Mouse (Mus musculus) bone marrow macrophage, adult 2 months (primary cell): Measurements from ENCODE around the gene D10Jhu81e. TPM values are rescaled to one million over a fixed set of nuclear protein-coding genes. Genes with fewer than 3 reads are reported as not detected.
A peak's percentile ranks its signal among the peaks of the same experiment; 100 is the strongest.

Experiments
- H3K27ac ChIP-seq: 2 replicates; pipeline ENCODE4 v1.5.1; 2012; ENCODE audit warnings: low read depth, low read length; ENCODE audit not compliant: insufficient read depth
- H3K4me1 ChIP-seq: 2 replicates; pipeline ENCODE4 v1.6.1; 2012; ENCODE audit warnings: low read length; ENCODE audit not compliant: control insufficient read depth, insufficient read depth
- H3K4me3 ChIP-seq: 2 replicates; pipeline ENCODE4 v1.5.1; 2012; ENCODE audit warnings: mild to moderate bottlenecking, low read length, moderate library complexity; ENCODE audit not compliant: insufficient read depth
- CTCF ChIP-seq: IDR thresholded peaks from 2 replicates; pipeline ENCODE4 v1.5.1; 2012; ENCODE audit warnings: low read depth, mild to moderate bottlenecking, low read length, moderate library complexity
- POLR2A ChIP-seq: IDR thresholded peaks from 2 replicates; pipeline ENCODE4 v1.6.1; 2012; ENCODE audit warnings: mild to moderate bottlenecking, low read depth, low read length, borderline replicate concordance
- polyA plus RNA-seq: library from polyadenylated mRNA; stranded (reverse); fragments of >200 nt; gene quantifications from 2 replicates; pipeline ENCODE4 v1.2.4, GENCODE M21; 2012; ENCODE audit not compliant: missing spikeins, insufficient read depth, insufficient read length

D10Jhu81e gene
- polyA plus RNA-seq, 1 experiment, result 31.2 TPM

DNA sequence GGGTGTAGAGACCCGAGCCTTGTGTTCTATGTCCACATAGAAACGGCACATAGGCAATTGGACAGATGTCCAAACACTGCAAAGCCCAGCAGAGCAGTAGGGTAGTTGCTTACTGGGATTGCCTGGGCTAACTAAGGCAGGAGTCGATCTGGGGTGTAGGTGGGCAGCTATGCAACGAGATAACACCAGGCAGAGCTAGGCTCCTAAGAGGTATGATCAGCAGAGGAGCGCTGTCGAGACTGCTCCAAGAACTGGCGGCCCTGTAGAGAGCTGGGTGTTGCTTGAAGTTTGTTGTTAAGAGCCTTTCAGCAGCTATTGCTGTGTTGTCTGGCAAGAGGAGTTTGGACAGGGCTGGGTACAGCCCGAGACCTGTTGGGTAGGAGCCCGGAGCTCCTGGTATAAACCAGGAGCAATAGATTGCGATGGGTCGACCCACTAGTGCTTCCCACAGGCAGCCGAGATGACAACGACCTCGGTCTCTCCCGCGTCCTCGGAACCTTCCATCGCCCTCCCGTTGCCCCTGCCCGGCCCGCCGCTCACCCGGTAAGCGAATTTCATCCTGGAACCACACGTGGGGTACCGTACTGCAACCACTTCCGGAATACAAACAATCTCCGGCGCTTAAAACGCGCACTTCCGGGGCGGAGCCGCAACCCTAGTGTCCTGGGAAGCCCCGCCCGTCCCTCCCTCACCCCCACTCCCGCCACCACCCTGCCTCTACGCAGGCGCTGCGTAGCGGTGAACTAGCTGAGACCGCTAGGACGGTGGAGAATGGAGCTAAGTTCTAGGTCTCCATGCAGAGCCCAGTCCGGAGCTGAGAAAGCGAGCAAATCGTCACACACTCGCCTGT is 15.2 kb upstream of the D10Jhu81e start, which contains the start of gene Pwp2:
Pwp2 (minus strand) TSS at position 619 of the 850 bp plus-strand sequence.
- Histone ChIP-seq H3K27ac (peak within 1 kb of the TSS; percentile 56), H3K4me3 (peak within 1 kb of the TSS; percentile 96), H3K4me1 (peaks cover 7% of the 10 kb centered on the region)
- TF ChIP-seq CTCF (no peak), POLR2A (no peak)

DNA sequence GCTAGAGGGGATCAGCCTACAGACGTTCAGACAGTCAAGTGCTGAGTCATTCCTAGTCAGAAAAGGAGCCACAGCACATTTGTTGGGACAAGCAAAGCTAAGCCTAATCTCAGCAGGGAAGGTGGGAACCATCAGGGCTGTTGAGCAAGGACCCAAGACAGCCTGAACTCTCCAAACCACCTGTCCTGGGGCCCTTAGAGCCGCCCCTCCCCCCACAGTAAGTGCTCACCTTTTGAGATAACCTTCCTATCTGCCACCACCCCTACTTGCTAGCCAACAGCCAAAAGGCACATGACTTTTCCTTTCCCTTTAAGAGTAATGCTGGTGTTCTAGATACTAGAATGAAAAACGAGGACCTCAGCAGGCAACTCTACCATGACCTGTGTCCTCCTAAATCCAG is 14.0 kb upstream of the D10Jhu81e start:
- H3K4me3 ChIP-seq, result peak overlapping the region; percentile 96
- no peak overlapping the region for H3K27ac ChIP-seq
- no peak for TF ChIP-seq POLR2A
- TF ChIP-seq CTCF, result no peak
- H3K4me1 ChIP-seq, result peaks cover 7% of the 10 kb centered on the region

GRCm38 (mm10) chr10:78182321-78182720 is 12.7 kb upstream of the D10Jhu81e start:
- no peak overlapping the region for H3K4me3 ChIP-seq
- no peak overlapping the region for H3K27ac ChIP-seq
- TF ChIP-seq POLR2A (no peak), CTCF (no peak)
- H3K4me1 ChIP-seq, result peaks cover 7% of the 10 kb centered on the region

- Histone ChIP-seq H3K27ac (no peak overlapping the region), H3K4me3 (no peak overlapping the region), H3K4me1 (peaks cover 6% of the 10 kb centered on the region)
- TF ChIP-seq CTCF (no peak), POLR2A (no peak)
Measured at GRCm38 (mm10) chr10:78174474-78174873, 4.9 kb upstream of the D10Jhu81e start.

DNA sequence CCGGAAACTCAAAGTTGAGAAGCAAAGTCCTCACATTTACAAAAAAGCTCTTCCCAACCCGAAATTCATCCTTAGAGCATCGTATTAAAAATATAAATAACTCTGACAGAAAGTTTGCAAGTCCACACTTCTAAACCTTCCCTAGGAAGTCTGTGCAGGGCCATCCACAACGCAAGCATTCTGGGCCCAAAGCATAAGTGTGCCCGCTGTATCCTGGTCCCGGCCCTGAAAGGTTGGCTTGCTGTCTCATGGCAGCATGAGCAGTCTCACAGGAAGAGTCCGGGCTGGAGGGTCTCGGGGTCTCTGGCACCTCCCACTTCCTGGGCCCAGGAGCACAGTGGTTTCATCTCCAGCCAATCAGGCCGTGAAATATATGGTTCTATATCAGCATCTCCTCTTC is 2.0 kb upstream of the D10Jhu81e start:
- no peak for TF ChIP-seq POLR2A
- TF ChIP-seq CTCF, result no peak
- H3K27ac ChIP-seq, result no peak overlapping the region
- no peak overlapping the region for H3K4me3 ChIP-seq
- peaks cover 14% of the 10 kb centered on the region for H3K4me1 ChIP-seq

GRCm38 (mm10) chr10:78171057-78171456 is 1.5 kb upstream of the D10Jhu81e start:
- Histone ChIP-seq H3K4me3 (no peak overlapping the region), H3K27ac (no peak overlapping the region), H3K4me1 (peaks cover 14% of the 10 kb centered on the region)
- TF ChIP-seq POLR2A (no peak), CTCF (no peak)

- Histone ChIP-seq H3K4me3 (0 out of 2 replicates have a peak overlapping the region, but pooled peaks have one; percentile 64), H3K4me1 (peaks cover 14% of the 10 kb centered on the region), H3K27ac (no peak overlapping the region)
- no peak for TF ChIP-seq CTCF
- TF ChIP-seq POLR2A, result no peak
Measured at GRCm38 (mm10) chr10:78170445-78170844, 863 bp upstream of the D10Jhu81e start.

DNA sequence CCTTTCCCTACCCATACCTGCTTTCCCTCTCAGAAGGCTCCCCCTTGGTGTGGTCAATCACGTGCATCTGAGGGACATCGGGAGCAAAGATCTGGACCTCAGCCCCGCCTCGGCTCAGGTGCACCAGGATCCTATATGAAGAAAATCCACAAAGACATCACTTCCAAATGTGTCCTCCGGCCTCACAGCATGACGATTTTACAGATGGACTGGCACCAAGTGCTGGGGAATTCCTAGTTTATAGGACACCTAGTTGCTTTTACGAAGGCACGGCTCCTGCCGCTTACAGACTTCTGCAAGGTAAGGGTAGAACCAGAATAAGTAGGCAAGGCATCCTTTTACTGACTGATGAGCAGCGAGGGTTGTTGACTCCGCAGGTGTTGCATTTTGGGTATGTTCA is 790 bp downstream of the D10Jhu81e start:
- TF ChIP-seq CTCF, result no peak
- TF ChIP-seq POLR2A, result no peak
- H3K27ac ChIP-seq, result no peak overlapping the region
- H3K4me1 ChIP-seq, result peaks cover 14% of the 10 kb centered on the region
- peak overlapping the region; percentile 74 for H3K4me3 ChIP-seq

DNA sequence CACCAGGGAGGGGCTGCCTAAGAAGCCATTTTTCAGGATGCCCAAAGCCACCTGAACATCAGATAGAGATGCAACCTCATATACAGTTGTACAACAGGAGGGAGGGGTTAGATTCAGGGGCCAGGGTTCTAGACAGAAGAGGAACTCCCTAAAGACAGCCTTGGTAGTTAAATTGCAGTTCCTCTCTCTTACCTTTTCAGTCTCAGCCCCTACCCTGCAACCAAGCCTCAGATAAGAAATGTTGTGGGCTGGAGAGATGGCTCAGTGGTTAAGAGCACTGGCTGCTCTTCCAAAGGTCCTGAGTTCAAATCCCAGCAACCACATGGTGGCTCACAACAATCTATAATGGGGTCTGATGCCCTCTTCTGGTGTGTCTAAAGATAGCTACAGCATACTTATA is 1.8 kb downstream of the D10Jhu81e start:
- H3K4me1 ChIP-seq, result peaks cover 14% of the 10 kb centered on the region
- TF ChIP-seq POLR2A (no peak), CTCF (no peak)
- no peak overlapping the region for H3K27ac ChIP-seq
- H3K4me3 ChIP-seq, result no peak overlapping the region

DNA sequence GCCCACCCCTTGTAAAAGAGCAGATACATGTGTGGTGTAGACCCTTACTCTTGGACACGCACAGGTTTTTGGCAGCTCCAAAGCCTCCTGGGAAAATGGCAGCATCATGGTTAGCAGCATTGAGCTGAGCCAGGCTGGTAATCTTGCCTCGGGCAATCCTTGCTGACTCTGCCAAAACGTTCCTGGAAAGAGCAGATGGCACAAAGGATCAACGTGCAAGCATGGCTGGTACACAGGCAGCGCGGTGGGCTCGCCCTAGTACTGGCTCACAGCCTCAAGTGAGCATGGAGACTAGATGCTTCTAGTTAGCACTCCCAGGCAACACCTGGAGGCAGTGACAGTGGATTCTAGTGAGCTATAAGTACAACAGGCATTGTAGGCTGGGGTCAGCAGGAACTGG is 2.2 kb downstream of the D10Jhu81e start:
- Histone ChIP-seq H3K27ac (no peak overlapping the region), H3K4me1 (peaks cover 14% of the 10 kb centered on the region), H3K4me3 (no peak overlapping the region)
- TF ChIP-seq POLR2A, result no peak
- no peak for TF ChIP-seq CTCF
